Mouse (Mus musculus) kidney, adult 10 weeks (tissue): ENCODE data around the gene Dll1. TPM values are rescaled to one million over a fixed set of nuclear protein-coding genes. Genes with fewer than 3 reads are reported as not detected.

ENCODE experiments used
- polyA plus RNA-seq: library from polyadenylated mRNA; stranded (reverse); fragments of 350-450 nt; fragmentation: Illumina TruSeq; extraction: RNeasy Lipid Tissue Mini Kit (QIAGEN cat#74804); gene quantifications from one replicate; pipeline ENCODE4 v1.2.3, GENCODE M21; 2014; ENCODE audit warnings: low read depth, low replicate concordance

The Dll1 gene
- polyA plus RNA-seq, result 3.6 TPM

DNA sequence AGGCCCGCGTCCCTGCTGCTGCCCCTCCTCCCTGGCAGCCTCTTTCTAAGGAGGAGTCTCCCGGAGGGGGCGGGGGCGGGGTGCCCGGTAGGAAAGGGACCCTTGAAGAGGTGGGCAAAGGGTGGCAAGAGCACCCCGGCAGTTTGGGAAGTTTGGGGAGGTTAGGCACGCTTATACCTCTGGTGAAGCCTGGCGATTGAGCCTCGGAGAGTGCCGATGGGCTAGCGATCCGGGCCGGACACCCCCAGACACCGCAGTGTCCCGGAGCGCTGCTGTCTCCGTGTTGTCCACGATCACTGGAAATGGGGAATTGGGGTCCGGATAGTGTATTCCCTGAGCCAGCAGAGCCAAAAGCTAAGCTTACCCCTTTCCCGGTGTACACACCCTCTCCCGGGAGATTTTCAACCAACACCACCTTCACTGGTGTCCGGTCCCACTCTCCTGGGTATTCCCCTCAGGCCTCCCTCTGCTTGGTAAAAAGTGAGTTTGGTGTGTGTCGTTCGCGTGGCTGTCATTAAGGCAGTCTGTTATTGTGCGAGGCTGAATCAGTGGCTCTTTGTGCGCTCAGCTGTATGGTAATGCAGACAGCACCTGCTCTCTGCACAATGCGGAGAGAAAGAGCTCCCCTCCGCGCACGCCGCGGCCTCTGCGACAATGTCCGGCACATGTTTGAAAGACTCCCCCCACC is at the start of gene Dll1:
TSS of gene Dll1 (minus strand) at position 379 of the 688 bp plus-strand sequence.

DNA sequence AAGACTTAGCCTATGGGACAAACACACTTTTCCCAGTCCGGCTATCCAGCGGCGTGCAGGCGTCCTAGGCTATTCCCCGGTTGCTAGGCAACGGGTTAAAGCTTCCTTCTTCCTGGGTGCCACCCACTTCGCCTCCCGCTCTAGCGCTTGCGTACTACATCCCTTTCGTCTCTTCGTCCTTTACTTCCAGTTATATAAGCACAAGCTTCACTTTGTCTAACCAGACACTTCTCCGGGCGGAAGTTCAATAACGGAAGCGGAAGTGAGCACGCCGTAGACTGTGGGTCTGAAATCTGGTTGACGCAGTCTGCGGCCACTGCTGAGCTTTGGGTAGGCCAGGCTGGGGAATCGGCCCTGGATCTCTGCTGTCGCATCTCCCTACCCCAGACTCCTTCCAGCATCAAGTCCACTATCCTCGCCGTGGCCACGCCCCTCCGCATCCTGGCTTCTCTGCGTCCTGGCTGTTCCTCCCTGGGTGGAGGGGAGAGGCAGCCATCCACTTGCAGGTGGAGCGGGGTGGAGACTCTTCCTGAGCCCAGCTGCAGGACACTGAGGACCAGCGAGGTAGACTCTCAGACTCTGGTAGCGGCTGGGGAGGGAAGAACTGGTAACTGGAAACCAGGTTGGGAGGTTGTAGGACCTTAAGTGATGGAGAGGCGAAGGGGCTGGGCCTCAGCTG is 19.5 kb upstream of the Dll1 start, which contains the start of gene Fam120b:
TSS of gene Fam120b (plus strand) at position 206 of the 679 bp plus-strand sequence.

Other genes with a start within 250 kb of the Dll1 start
- 21.7 TPM for gene Fam120b, start 19.3 kb upstream of the Dll1 start, polyA plus RNA-seq
- gene Psmb1, start 122.9 kb upstream of the Dll1 start, polyA plus RNA-seq, result 135 TPM
- gene Tbp, start 123.0 kb upstream of the Dll1 start, polyA plus RNA-seq, result 55.0 TPM
- 57.9 TPM for gene Pdcd2, start 150.4 kb upstream of the Dll1 start, polyA plus RNA-seq
- gene Prdm9, start 187.5 kb upstream of the Dll1 start, polyA plus RNA-seq, result 13.2 TPM